Comparison of ENCODE assay signal across 13 mouse cellular contexts in genomic region chr7:89215714-89216113, GRCm38 (mm10).
DNase-seq lines count a peak whose midpoint lies in the region; ATAC-seq lines count a peak whose summit lies in the region.
"Had no signal": no experiment of that assay in that cellular context is flagged by ENCODE, and none has a peak within 500 bp of the region (broad histone marks: within the 10 kb centered on the region; RNA-seq: fewer than 3 reads in every experiment).

No protein-coding gene starts in this region.

- H3K4me1 ChIP-seq in hindbrain, embryonic 12.5 days = peaks cover 2% of the 10 kb centered on the region
- peaks cover 4% of the 10 kb centered on the region for H3K4me1 ChIP-seq in hindbrain, embryonic 13.5 days (replicated peaks)
- peaks cover 3% of the 10 kb centered on the region; the same call in 1 of the 2 replicates for H3K4me1 ChIP-seq in neural tube, embryonic 15.5 days
- H3K4me1 ChIP-seq in liver, embryonic 12.5 days = peaks cover 12% of the 10 kb centered on the region

- H3K36me3 ChIP-seq in hindbrain, embryonic 12.5 days = no peaks in the 10 kb centered on the region
- H3K36me3 ChIP-seq in hindbrain, embryonic 13.5 days = no peaks in the 10 kb centered on the region
- H3K36me3 ChIP-seq in neural tube, embryonic 15.5 days = no peaks in the 10 kb centered on the region
- no peaks in the 10 kb centered on the region for H3K36me3 ChIP-seq in liver, embryonic 12.5 days
- H3K36me3 ChIP-seq in splenic B cell, adult 2 months (ENCODE audit: control insufficient read depth, insufficient read depth, low read length, poor library complexity, severe bottlenecking) = no peaks in the 10 kb centered on the region
- H3K36me3 ChIP-seq: limb, embryonic 15.5 days had no signal

- ATAC-seq in hindbrain, embryonic 12.5 days (ENCODE audit: low FRiP score) = peak; percentile 52; the same call in 1 of the 2 replicates
- no peak for ATAC-seq in hindbrain, embryonic 13.5 days (ENCODE audit: low FRiP score)
- ATAC-seq in neural tube, embryonic 15.5 days (ENCODE audit: low FRiP score) = no peak
- ATAC-seq in liver, embryonic 12.5 days = 0 out of 2 replicates have a peak, but pooled peaks have one; percentile 44

- H3K9ac ChIP-seq in hindbrain, embryonic 12.5 days = no peak overlapping the region
- no peak overlapping the region for H3K9ac ChIP-seq in hindbrain, embryonic 13.5 days
- no peak overlapping the region for H3K9ac ChIP-seq in neural tube, embryonic 15.5 days (replicated peaks)
- no peak overlapping the region for H3K9ac ChIP-seq in liver, embryonic 12.5 days
- H3K9ac ChIP-seq: limb, embryonic 15.5 days had no signal

- no peak overlapping the region for H3K4me2 ChIP-seq in hindbrain, embryonic 12.5 days (replicated peaks)
- H3K4me2 ChIP-seq in hindbrain, embryonic 13.5 days = no peak overlapping the region
- H3K4me2 ChIP-seq in neural tube, embryonic 15.5 days = no peak overlapping the region
- H3K4me2 ChIP-seq in liver, embryonic 12.5 days = 0 out of 2 replicates have a peak overlapping the region, but pooled peaks have one; percentile 14
- H3K4me2 ChIP-seq: limb, embryonic 15.5 days had no signal

- WGBS in hindbrain, embryonic 12.5 days = 64% methylated on average over 7 of the region's 7 CpGs
- WGBS in hindbrain, embryonic 13.5 days = 58% methylated on average over 7 of the region's 7 CpGs
- 62% methylated on average over 7 of the region's 7 CpGs for WGBS in neural tube, embryonic 15.5 days
- 27% methylated on average over 7 of the region's 7 CpGs for WGBS in liver, embryonic 12.5 days (ENCODE audit: insufficient replicate concordance)

- H3K4me3 ChIP-seq in hindbrain, embryonic 12.5 days = no peak overlapping the region
- no peak overlapping the region for H3K4me3 ChIP-seq in hindbrain, embryonic 13.5 days
- H3K4me3 ChIP-seq in neural tube, embryonic 15.5 days (replicated peaks) = no peak overlapping the region
- no peak overlapping the region for H3K4me3 ChIP-seq in liver, embryonic 12.5 days
- H3K4me3 ChIP-seq: limb, embryonic 15.5 days had no signal

- H3K27ac ChIP-seq in hindbrain, embryonic 12.5 days = no peak overlapping the region
- H3K27ac ChIP-seq in hindbrain, embryonic 13.5 days = no peak overlapping the region; the same call in 1 of the 2 replicates
- H3K27ac ChIP-seq in neural tube, embryonic 15.5 days (replicated peaks) = 0 out of 2 replicates have a peak overlapping the region, but pooled peaks have one; percentile 15
- peak overlapping the region; percentile 22; the same call in 1 of the 2 replicates for H3K27ac ChIP-seq in liver, embryonic 12.5 days
- H3K27ac ChIP-seq: limb, embryonic 15.5 days had no signal

- no peaks in the 10 kb centered on the region for H3K27me3 ChIP-seq in hindbrain, embryonic 12.5 days
- no peaks in the 10 kb centered on the region for H3K27me3 ChIP-seq in hindbrain, embryonic 13.5 days
- H3K27me3 ChIP-seq in neural tube, embryonic 15.5 days (replicated peaks) = no peaks in the 10 kb centered on the region
- no peaks in the 10 kb centered on the region for H3K27me3 ChIP-seq in liver, embryonic 12.5 days (replicated peaks)
- H3K27me3 ChIP-seq in splenic B cell, adult 2 months (ENCODE audit: control insufficient read depth, insufficient read depth, low read length, poor library complexity, severe bottlenecking) = no peaks in the 10 kb centered on the region
- H3K27me3 ChIP-seq: limb, embryonic 15.5 days had no signal

- no peak for DNase-seq in neural tube, embryonic 10.5 days (ENCODE audit: extremely low spot score, low spot score)
- DNase-seq in splenic B cell, adult 2 months (ENCODE audit: low read depth, low spot score) = peak; percentile 20
- no peak for DNase-seq in thymus, postnatal 10 days (ENCODE audit: low spot score in 2 of 2)
- no peak for DNase-seq in ovary, adult 18-20 months (ENCODE audit: low spot score)
- DNase-seq: cerebellum, adult 18-20 months; gastrocnemius, postnatal 36 days; layer of hippocampus, adult 9-11 months; thymus, postnatal 4 days had no signal

- no peaks in the 10 kb centered on the region for H3K9me3 ChIP-seq in hindbrain, embryonic 12.5 days (replicated peaks)
- H3K9me3 ChIP-seq in hindbrain, embryonic 13.5 days = no peaks in the 10 kb centered on the region
- H3K9me3 ChIP-seq in neural tube, embryonic 15.5 days (replicated peaks) = no peaks in the 10 kb centered on the region
- no peaks in the 10 kb centered on the region for H3K9me3 ChIP-seq in liver, embryonic 12.5 days (replicated peaks)
- H3K9me3 ChIP-seq: limb, embryonic 15.5 days had no signal

Comparison
In these comparisons a context has a peak if more than half of its experiments do, and no peak if none do; other contexts are left out.
1. ATAC-seq: peak in hindbrain, embryonic 12.5 days (single experiment) and liver, embryonic 12.5 days (single experiment); none in hindbrain, embryonic 13.5 days (single experiment) and neural tube, embryonic 15.5 days (single experiment).
2. H3K27ac ChIP-seq: peak in neural tube, embryonic 15.5 days (single experiment) and liver, embryonic 12.5 days (single experiment); none in hindbrain, embryonic 12.5 days (single experiment) and hindbrain, embryonic 13.5 days (single experiment).